Mouse (Mus musculus) heart, embryonic 14.5 days (tissue): ENCODE measurements around the gene Gm35549. TPM values are rescaled to one million over a fixed set of nuclear protein-coding genes. Genes with fewer than 3 reads are reported as not detected.
"Not testable (repeated sequence)": the region's sequence is repeated elsewhere in the genome, so short reads cannot be mapped to it uniquely, and the experiment has no call there.

Experiments
- ATAC-seq: fragments of 200-750 bp; cut with Nextera tagmentation; 2 replicates; pipeline ENCODE4 v1.8.0; 2017; ENCODE audit warnings: low read depth, moderate TSS enrichment; ENCODE audit not compliant: insufficient number of reproducible peaks, insufficient read depth, low FRiP score
- H3K27ac ChIP-seq, 2 experiments: fragments of 200-500 bp in 1 of 2; fragments of 300-500 bp in 1 of 2; sonication (generic) in 1 of 2; replicated peaks in 1 of 2; 2 replicates each; pipeline ENCODE4 v1.5.1; 2012 to 2014; ENCODE audit warnings: low read depth in 2 of 2, low read length in 2 of 2, control low read depth in 1 of 2, mild to moderate bottlenecking in 1 of 2, mixed read lengths in 1 of 2; ENCODE audit not compliant: control insufficient read depth in 1 of 2, insufficient read depth in 1 of 2
- H3K27me3 ChIP-seq: fragments of 300-500 bp; sonication (generic); 2 replicates; pipeline ENCODE4 v1.6.1; 2014; ENCODE audit warnings: mild to moderate bottlenecking, low read length, control low read depth; ENCODE audit not compliant: control insufficient read depth, insufficient read depth
- H3K36me3 ChIP-seq: fragments of 300-500 bp; sonication (generic); 2 replicates; pipeline ENCODE4 v1.6.1; 2014; ENCODE audit warnings: mild to moderate bottlenecking, control low read depth, low read length, mixed read lengths; ENCODE audit not compliant: control insufficient read depth, insufficient read depth
- H3K4me1 ChIP-seq, 2 experiments: fragments of 200-500 bp in 1 of 2; fragments of 300-500 bp in 1 of 2; sonication (generic) in 1 of 2; 2 replicates each; pipeline ENCODE4 v1.6.1; 2012 to 2014; ENCODE audit warnings: low read length in 2 of 2, control low read depth in 1 of 2, mixed read lengths in 1 of 2; ENCODE audit not compliant: control insufficient read depth in 2 of 2, insufficient read depth in 2 of 2
- H3K4me2 ChIP-seq: fragments of 300-500 bp; sonication (generic); 2 replicates; pipeline ENCODE4 v1.6.1; 2014; ENCODE audit warnings: mild to moderate bottlenecking, low read length
- H3K4me3 ChIP-seq, 2 experiments: fragments of 200-500 bp in 1 of 2; fragments of 300-500 bp in 1 of 2; sonication (generic) in 1 of 2; 2 replicates each; pipeline ENCODE4 v1.5.1; 2012 to 2014; ENCODE audit warnings: low read length in 2 of 2, mild to moderate bottlenecking in 2 of 2, control low read depth in 1 of 2, low read depth in 1 of 2, moderate library complexity in 1 of 2; ENCODE audit not compliant: control insufficient read depth in 1 of 2, insufficient read depth in 1 of 2
- H3K9ac ChIP-seq: fragments of 300-500 bp; sonication (generic); 2 replicates; pipeline ENCODE4 v1.6.1; 2014; ENCODE audit warnings: mild to moderate bottlenecking, low read length
- H3K9me3 ChIP-seq: fragments of 300-500 bp; sonication (generic); 2 replicates; pipeline ENCODE4 v1.6.1; 2016; ENCODE audit warnings: low read length, control low read depth; ENCODE audit not compliant: control insufficient read depth
- WGBS: fragments of 180-500 bp; shearing (Covaris S2); extraction: QIAGEN DNeasy Blood & Tissue Kit; methylation state at CpG from one replicate; pipeline ENCODE4 v1.1.7; 2014; 5-methylcytosine and 5-hydroxymethylcytosine counted together
- polyA plus RNA-seq: library from polyadenylated mRNA; unstranded; fragments of >200 nt; fragmentation: Nextera tagmentation; extraction: Ambion mirVana; gene quantifications from 2 replicates; pipeline ENCODE4 v1.2.1, GENCODE M21; 2014

The Gm35549 gene
- polyA plus RNA-seq, 1 experiment from 2014 or later = not detected

DNA sequence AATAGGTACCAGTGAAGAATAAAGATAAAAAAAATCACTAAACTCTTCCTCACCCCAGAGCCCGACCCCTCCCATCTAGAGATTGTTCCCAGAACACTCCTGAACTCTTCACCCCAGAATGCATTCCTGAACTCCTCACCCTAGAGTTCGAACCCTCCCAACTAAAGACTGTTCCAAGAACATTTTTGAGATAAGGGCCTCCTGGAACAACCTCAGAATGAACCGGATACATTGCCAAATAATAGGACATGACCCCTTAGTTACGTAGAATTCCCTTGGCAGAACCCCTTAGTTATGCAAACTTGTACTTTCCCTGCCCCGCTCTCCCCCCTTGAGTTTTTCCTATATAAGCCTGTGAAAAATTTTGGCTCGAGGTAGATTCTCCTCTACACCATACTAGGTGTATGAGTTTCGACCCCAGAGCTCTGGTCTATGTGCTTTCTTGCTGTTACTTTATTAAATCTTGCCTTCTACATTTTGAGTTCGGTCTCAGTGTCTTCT lies 4.0 kb upstream of the Gm35549 start:
- not testable (repeated sequence) for ATAC-seq, H3K4me2 ChIP-seq, H3K4me3 ChIP-seq, H3K9me3 ChIP-seq, H3K27ac ChIP-seq, H3K9ac ChIP-seq, H3K4me1 ChIP-seq, H3K27me3 ChIP-seq
- H3K36me3 ChIP-seq = peaks cover 45% of the 10 kb centered on the region
- WGBS = 70% methylated on average over 6 of the region's 8 CpGs

DNA sequence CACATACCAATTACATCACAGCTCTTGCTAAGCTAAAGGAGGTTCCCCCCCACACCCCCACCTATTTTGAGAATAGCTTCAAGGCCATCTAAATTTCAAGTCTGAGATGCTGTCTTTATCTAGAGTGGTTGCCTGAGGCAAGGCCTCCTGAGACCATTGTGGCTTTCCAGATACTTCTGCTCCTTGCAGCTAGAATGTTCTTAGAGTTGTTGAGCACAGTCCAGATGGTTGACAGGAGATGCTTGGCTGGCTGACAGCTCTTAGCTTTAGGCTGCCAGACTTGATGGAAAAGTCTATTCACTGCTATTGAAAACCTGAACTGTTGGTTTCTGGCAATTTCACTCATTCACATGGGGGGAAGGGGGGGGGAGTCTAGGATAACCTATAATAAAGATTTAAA lies 2.3 kb upstream of the Gm35549 start:
- H3K4me3 ChIP-seq = no peak overlapping the region
- H3K4me1 ChIP-seq = no peaks in the 10 kb centered on the region
- ATAC-seq = 0 out of 2 replicates have a peak, but pooled peaks have one; percentile 17
- peaks cover 6% of the 10 kb centered on the region for H3K9me3 ChIP-seq
- H3K4me2 ChIP-seq = no peak overlapping the region
- no peaks in the 10 kb centered on the region for H3K27me3 ChIP-seq
- H3K9ac ChIP-seq = no peak overlapping the region
- peaks cover 28% of the 10 kb centered on the region for H3K36me3 ChIP-seq
- no peak overlapping the region; a peak in 1 of 4 replicates for H3K27ac ChIP-seq

DNA sequence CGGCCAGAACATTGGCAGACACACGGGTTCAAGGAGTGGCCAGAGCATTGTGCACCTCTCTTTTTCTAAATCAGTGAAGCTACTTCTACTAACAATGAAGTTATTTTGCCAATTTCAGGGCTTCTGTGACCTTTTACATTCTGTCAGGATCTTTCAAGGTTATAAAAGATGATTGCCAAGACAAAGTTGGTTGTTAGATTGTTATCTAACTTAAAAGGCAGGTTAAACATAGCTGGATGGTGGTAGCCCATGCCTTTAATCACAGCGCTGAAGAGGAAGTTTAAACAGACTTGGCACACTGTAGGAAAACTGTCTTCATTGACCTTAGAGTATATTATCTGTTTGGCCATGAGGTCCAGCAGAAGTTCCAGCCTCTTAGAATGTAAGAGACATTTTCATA lies 1.8 kb upstream of the Gm35549 start:
- WGBS = 72% methylated on average over 3 of the region's 3 CpGs
- H3K27ac ChIP-seq = no peak overlapping the region
- no peak for ATAC-seq
- no peak overlapping the region for H3K9ac ChIP-seq
- no peak overlapping the region for H3K4me3 ChIP-seq
- H3K4me2 ChIP-seq = no peak overlapping the region
- H3K27me3 ChIP-seq = no peaks in the 10 kb centered on the region
- no peaks in the 10 kb centered on the region for H3K4me1 ChIP-seq
- H3K9me3 ChIP-seq = peaks cover 6% of the 10 kb centered on the region
- H3K36me3 ChIP-seq = peaks cover 23% of the 10 kb centered on the region

DNA sequence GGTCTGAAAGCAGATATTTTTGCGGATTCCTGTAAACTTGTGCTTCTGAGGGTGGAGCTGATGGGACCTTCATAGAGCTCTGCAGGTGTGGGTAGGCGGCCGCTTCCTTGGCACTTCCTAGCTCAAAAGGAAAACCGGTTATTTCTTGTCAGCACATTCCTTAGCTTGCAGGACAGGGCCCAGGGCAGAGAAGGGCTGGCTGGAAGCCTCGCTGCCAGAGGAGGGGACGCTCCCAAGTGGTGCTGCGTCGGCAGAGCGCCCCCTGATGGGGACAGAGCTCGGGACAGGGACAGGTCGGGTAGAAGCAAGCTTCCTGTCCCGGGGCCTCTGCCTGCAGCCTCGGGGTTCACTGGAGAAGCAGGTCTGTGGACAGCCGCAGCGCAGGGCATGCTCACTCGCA lies 6.2 kb downstream of the Gm35549 start:
- peak overlapping the region; percentile 42 for H3K4me2 ChIP-seq
- H3K9me3 ChIP-seq = no peaks in the 10 kb centered on the region
- peak overlapping the region; percentile 2; the same call in 1 of the 2 replicates for H3K9ac ChIP-seq
- peaks cover 9 to 15% of the 10 kb centered on the region in 2 experiments for H3K4me1 ChIP-seq
- no peak overlapping the region for H3K4me3 ChIP-seq
- peaks cover 12% of the 10 kb centered on the region for H3K36me3 ChIP-seq
- WGBS = 19% methylated on average over 16 of the region's 16 CpGs
- no peak overlapping the region for H3K27ac ChIP-seq
- no peak for ATAC-seq
- H3K27me3 ChIP-seq = no peaks in the 10 kb centered on the region

DNA sequence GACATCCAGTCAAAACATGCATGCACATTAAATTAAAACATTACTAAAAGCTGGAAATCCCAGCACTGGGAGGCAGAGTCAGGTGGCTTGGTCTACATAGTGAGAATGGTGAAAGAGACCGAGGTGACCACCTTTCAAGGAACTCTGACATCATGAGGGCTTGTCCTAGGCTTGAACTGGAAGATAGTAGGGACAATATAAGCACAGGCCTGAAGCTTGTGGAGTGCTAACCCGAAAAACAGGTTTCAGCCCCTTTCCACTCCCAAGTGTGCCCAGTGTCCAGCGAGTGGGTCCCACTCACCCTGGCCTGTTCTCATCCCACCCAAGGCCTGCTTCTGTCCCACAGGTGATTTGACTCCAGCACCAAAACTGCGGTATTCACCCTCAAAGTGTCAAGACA lies 6.6 kb downstream of the Gm35549 start:
- Histone ChIP-seq H3K27me3 (no peaks in the 10 kb centered on the region), H3K9me3 (no peaks in the 10 kb centered on the region), H3K4me1 (peaks cover 9 to 15% of the 10 kb centered on the region in 2 experiments), H3K27ac (peak overlapping the region; percentile 23 to 31; a peak in 3 of 4 replicates), H3K4me2 (no peak overlapping the region), H3K36me3 (peaks cover 12% of the 10 kb centered on the region), H3K4me3 (no peak overlapping the region), H3K9ac (no peak overlapping the region)
- no peak for ATAC-seq
- WGBS = 82% methylated on average over 4 of the region's 4 CpGs

DNA sequence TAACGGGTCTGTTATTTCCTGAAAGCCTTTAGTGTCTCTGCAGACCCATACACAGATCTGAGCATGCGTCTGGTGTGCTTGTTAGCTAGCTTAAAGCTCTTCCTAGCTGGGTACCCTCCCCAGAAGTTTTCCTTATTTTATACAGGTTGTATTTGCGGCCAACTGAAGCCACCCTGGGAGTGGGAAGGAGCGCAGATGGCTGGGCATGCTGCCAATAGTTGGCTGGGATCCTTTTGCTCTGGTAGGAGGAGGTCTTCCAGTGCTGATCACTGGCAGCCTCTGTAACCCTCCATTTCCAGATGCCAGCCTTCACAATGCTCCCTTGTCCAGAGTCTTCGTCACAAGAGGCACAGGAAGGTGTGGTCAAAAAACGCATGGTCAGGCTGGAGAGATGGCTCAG lies 7.0 kb downstream of the Gm35549 start:
- no peak for ATAC-seq
- Histone ChIP-seq H3K9me3 (no peaks in the 10 kb centered on the region), H3K4me3 (no peak overlapping the region), H3K4me2 (no peak overlapping the region), H3K27me3 (no peaks in the 10 kb centered on the region), H3K27ac (peak overlapping the region; percentile 23 to 31; a peak in 2 of 4 replicates), H3K4me1 (peaks cover 9 to 15% of the 10 kb centered on the region in 2 experiments), H3K9ac (no peak overlapping the region), H3K36me3 (peaks cover 12% of the 10 kb centered on the region)
- 44% methylated on average over 6 of the region's 6 CpGs for WGBS

DNA sequence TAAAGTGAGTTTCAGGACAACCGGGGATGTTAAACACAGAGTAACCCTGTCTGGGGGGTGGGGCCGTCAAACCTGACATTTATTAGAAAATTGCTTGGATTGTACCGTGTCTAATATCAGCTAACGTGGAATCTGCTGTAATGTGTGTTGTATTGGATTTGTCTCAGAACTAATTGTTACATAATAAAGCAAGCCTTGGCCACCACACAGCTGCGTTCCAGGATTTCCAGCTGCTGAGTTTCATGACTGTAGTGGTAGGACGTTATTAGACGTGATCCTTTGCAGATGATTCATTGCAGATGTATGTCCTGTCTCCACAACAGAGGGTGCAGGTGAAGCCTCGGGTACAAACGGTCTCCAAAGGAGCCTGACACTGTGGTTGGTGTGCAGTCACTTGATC lies 7.7 kb downstream of the Gm35549 start:
- no peak for ATAC-seq
- H3K9ac ChIP-seq = no peak overlapping the region
- H3K27me3 ChIP-seq = no peaks in the 10 kb centered on the region
- peaks cover 9 to 15% of the 10 kb centered on the region in 2 experiments for H3K4me1 ChIP-seq
- H3K36me3 ChIP-seq = peaks cover 12% of the 10 kb centered on the region
- no peak overlapping the region for H3K27ac ChIP-seq
- 74% methylated on average over 9 of the region's 9 CpGs for WGBS
- no peak overlapping the region for H3K4me2 ChIP-seq
- H3K4me3 ChIP-seq = no peak overlapping the region
- no peaks in the 10 kb centered on the region for H3K9me3 ChIP-seq

DNA sequence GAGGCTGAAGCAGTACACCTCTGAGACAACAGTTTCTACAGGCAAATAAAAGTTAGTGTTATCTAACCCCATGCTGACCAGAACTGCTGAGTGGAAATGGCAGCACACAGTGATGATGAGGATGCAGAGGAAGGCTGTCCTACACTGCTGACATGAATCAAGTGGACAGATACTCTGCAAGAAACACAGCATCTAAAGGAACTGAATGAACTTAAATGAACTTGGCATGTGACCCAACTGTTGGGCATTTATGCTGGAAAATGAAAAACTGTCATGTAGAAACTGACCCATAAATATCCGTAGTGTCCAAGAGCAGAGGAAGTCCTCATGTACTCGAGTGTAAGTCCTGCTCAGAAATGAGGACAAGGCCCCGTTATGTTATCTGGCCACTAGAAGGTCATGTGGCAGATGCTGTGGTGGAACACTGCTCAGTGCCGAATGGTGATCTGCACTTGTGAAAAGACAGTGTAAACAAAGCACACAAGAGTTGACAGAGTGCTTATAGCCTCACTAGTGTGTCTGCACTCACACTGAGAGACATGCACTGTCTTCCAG lies 13.9 kb downstream of the Gm35549 start:
- Histone ChIP-seq H3K4me1 (no peaks in the 10 kb centered on the region), H3K36me3 (peaks cover 43% of the 10 kb centered on the region)
- WGBS = 50% methylated on average over 4 of the region's 4 CpGs

More for the DNA sequence above, 13.9 kb downstream of the Gm35549 start:
- Histone ChIP-seq H3K9ac (no peak overlapping the region), H3K4me2 (no peak overlapping the region), H3K27me3 (no peaks in the 10 kb centered on the region), H3K4me3 (no peak overlapping the region), H3K27ac (no peak overlapping the region), H3K9me3 (no peaks in the 10 kb centered on the region)
- ATAC-seq = no peak
